Mouse (Mus musculus): ENCODE data around the gene Tlr5. TPM values are rescaled to one million over a fixed set of nuclear protein-coding genes. Genes with fewer than 3 reads are reported as not detected.
A peak's percentile ranks its signal among the peaks of the same experiment; 100 is the strongest.

Gene Tlr5
- polyA plus RNA-seq (2016; fragmentation: Nextera tagmentation; extraction: Ambion mirVana), result 0.33 and 0.69 TPM in 2 replicates

GRCm38 (mm10) chr1:182954287-182955046 lies at the start of gene Tlr5:
Gene Tlr5, plus strand, starts transcription at chr1:182954788.
- 22% methylated on average over 21 of the region's 21 CpGs for WGBS
- DNase-seq (ENCODE audit: low spot score), result peak; percentile 73
- peak within 1 kb of the TSS; percentile 55 for H3K4me3 ChIP-seq
- peaks cover 40% of the 10 kb centered on the region for H3K4me1 ChIP-seq
- H3K36me3 ChIP-seq, result no peaks in the 10 kb centered on the region
- H3K27me3 ChIP-seq (ENCODE audit: low read depth, poor library complexity, severe bottlenecking), result peaks cover 40% of the 10 kb centered on the region
- H3K27ac ChIP-seq, result peak within 1 kb of the TSS; percentile 81
- no peaks in the 10 kb centered on the region for H3K9me3 ChIP-seq (replicated peaks)

GRCm38 (mm10) chr1:182905669-182906068 lies 48.9 kb upstream of the Tlr5 start:
- no peaks in the 10 kb centered on the region for H3K27me3 ChIP-seq (ENCODE audit: low read depth, poor library complexity, severe bottlenecking)
- WGBS, result 90% methylated on average over 3 of the region's 3 CpGs
- H3K9me3 ChIP-seq (replicated peaks), result no peaks in the 10 kb centered on the region
- no peak overlapping the region for H3K4me3 ChIP-seq
- H3K36me3 ChIP-seq, result no peaks in the 10 kb centered on the region
- peaks cover 13% of the 10 kb centered on the region for H3K4me1 ChIP-seq
- no peak for DNase-seq (ENCODE audit: low spot score)
- H3K27ac ChIP-seq, result no peak overlapping the region

- DNase-seq (ENCODE audit: low spot score), result peak; percentile 60
- peaks cover 13% of the 10 kb centered on the region for H3K4me1 ChIP-seq
- H3K4me3 ChIP-seq, result no peak overlapping the region; the same call in 1 of the 2 replicates
- 0 out of 2 replicates have a peak overlapping the region, but pooled peaks have one; percentile 25 for H3K27ac ChIP-seq
- no peaks in the 10 kb centered on the region for H3K36me3 ChIP-seq
- H3K27me3 ChIP-seq (ENCODE audit: low read depth, poor library complexity, severe bottlenecking), result no peaks in the 10 kb centered on the region
- no peaks in the 10 kb centered on the region for H3K9me3 ChIP-seq (replicated peaks)
- 24% methylated on average over 14 of the region's 14 CpGs for WGBS
These were observed 46.2 kb upstream of the Tlr5 start for GRCm38 (mm10) chr1:182908050-182909036.

GRCm38 (mm10) chr1:182909066-182909465 lies 45.5 kb upstream of the Tlr5 start:
- no peak overlapping the region for H3K4me3 ChIP-seq
- DNase-seq (ENCODE audit: low spot score), result no peak
- H3K27ac ChIP-seq, result no peak overlapping the region
- H3K4me1 ChIP-seq, result peaks cover 13% of the 10 kb centered on the region
- H3K36me3 ChIP-seq, result no peaks in the 10 kb centered on the region
- WGBS, result 68% methylated on average over 3 of the region's 3 CpGs
- no peaks in the 10 kb centered on the region for H3K27me3 ChIP-seq (ENCODE audit: low read depth, poor library complexity, severe bottlenecking)
- H3K9me3 ChIP-seq (replicated peaks), result no peaks in the 10 kb centered on the region

DNA sequence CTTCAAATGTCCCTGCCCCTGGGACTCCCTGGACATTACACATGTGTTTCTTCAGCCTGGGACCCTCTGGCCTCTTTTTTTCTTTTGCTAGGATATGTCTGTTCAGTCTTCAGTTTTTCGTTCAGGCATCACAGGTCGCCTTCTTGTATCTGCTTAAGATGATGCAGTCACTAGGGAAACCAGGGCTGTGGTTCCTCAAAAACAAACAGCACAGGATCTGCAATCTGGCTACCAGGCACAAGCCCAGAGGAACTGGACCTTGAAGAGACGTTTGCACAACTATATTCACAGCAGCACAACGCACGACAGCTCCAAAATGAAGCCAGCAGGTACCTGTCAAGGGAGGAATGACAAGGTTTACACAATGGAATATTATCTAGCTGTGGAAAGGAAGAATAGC lies 45.0 kb upstream of the Tlr5 start:
- Histone ChIP-seq H3K4me3 (no peak overlapping the region), H3K27ac (no peak overlapping the region), H3K9me3 (replicated peaks) (no peaks in the 10 kb centered on the region), H3K27me3 (ENCODE audit: low read depth, poor library complexity, severe bottlenecking) (no peaks in the 10 kb centered on the region), H3K36me3 (no peaks in the 10 kb centered on the region), H3K4me1 (peaks cover 13% of the 10 kb centered on the region)
- 89% methylated on average over 5 of the region's 5 CpGs for WGBS
- no peak for DNase-seq (ENCODE audit: low spot score)

DNA sequence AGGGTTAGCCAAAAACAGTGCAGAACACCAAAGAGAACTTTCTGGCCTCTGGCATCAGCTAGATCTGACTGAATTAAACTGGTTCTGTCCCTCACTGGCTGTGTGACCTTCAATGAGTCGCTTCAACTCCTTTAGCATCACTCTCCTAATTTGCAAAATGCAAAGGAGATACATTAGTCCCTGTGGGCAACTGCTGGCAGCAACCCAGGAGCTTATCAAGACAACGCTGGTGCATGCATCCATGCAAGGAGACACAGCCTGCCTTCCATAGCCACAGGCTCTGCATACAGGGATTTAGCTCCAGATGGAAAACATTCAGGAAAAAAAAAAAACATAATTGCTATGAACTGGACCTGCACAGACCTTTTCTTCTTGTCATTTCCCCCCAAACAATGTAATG lies 42.0 kb upstream of the Tlr5 start:
- Histone ChIP-seq H3K9me3 (replicated peaks) (no peaks in the 10 kb centered on the region), H3K4me3 (no peak overlapping the region), H3K4me1 (peaks cover 13% of the 10 kb centered on the region), H3K27me3 (ENCODE audit: low read depth, poor library complexity, severe bottlenecking) (no peaks in the 10 kb centered on the region), H3K27ac (no peak overlapping the region), H3K36me3 (no peaks in the 10 kb centered on the region)
- no peak for DNase-seq (ENCODE audit: low spot score)
- WGBS, result 75% methylated on average over 2 of the region's 2 CpGs

- Histone ChIP-seq H3K36me3 (no peaks in the 10 kb centered on the region), H3K4me1 (no peaks in the 10 kb centered on the region), H3K27ac (no peak overlapping the region), H3K9me3 (replicated peaks) (no peaks in the 10 kb centered on the region), H3K4me3 (no peak overlapping the region), H3K27me3 (ENCODE audit: low read depth, poor library complexity, severe bottlenecking) (no peaks in the 10 kb centered on the region)
- WGBS, result 91% methylated on average over 4 of the region's 4 CpGs
- no peak for DNase-seq (ENCODE audit: low spot score)
These were observed 40.3 kb upstream of the Tlr5 start for GRCm38 (mm10) chr1:182914121-182914908.

- Histone ChIP-seq H3K36me3 (no peaks in the 10 kb centered on the region), H3K4me1 (no peaks in the 10 kb centered on the region), H3K27me3 (ENCODE audit: low read depth, poor library complexity, severe bottlenecking) (no peaks in the 10 kb centered on the region), H3K4me3 (no peak overlapping the region), H3K27ac (no peak overlapping the region), H3K9me3 (replicated peaks) (no peaks in the 10 kb centered on the region)
- DNase-seq (ENCODE audit: low spot score), result no peak
- 97% methylated on average over 5 of the region's 5 CpGs for WGBS
These were observed 38.4 kb upstream of the Tlr5 start for GRCm38 (mm10) chr1:182916166-182916565.

DNA sequence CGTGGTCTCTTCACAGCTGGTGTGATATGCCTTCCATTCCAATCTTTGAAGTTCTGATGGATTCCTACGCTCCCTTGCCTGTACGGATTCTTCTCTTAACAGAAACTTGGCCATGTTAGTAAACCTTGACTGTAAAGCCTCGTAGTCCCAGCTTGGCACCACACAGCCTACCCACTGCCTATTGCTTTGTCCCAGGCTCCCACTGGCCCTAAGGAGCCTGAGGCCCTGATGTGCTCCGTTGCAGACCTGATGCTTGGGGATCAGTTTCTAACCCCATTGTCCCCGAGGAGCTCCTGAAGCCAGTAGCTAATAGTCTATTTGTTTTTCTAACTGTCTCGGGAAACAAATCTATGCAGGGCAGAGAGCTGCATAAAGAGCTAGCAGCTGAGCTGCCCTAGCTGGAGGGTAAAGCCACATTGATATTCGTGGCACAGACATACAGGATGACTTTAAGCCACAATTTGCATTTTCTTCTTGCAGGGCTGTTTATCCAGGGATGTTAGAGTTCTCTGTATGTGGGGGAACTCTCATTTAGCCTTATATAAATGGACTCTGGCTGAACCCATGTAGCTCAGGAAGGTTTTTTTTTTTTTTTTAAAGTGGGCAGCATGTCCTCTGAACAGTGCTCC lies 35.8 kb upstream of the Tlr5 start:
- 56% methylated on average over 8 of the region's 8 CpGs for WGBS
- H3K27ac ChIP-seq, result no peak overlapping the region
- no peaks in the 10 kb centered on the region for H3K9me3 ChIP-seq (replicated peaks)
- no peaks in the 10 kb centered on the region for H3K27me3 ChIP-seq (ENCODE audit: low read depth, poor library complexity, severe bottlenecking)
- no peak for DNase-seq (ENCODE audit: low spot score)
- H3K36me3 ChIP-seq, result no peaks in the 10 kb centered on the region
- H3K4me1 ChIP-seq, result no peaks in the 10 kb centered on the region
- H3K4me3 ChIP-seq, result no peak overlapping the region

DNA sequence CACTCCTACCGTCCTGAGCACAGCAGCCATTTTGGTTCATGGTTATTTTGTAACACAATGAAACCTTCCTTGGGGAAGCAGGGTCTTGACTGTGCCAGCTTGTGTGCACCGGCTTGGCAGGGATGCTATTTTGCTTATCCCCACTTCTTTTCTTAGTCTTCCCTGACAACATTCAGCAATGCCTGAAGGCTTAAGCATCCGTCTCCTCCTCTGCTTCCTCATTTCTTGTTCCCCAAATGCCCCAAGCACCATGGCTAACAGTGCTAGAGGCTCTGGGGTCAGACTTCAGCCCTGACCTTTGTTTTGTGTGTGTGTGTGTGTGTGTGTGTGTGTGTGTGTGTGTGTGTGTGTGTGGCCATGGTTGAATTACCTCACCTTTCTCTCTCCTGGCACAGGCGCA lies 31.8 kb upstream of the Tlr5 start:
- Histone ChIP-seq H3K4me1 (no peaks in the 10 kb centered on the region), H3K36me3 (no peaks in the 10 kb centered on the region), H3K9me3 (replicated peaks) (no peaks in the 10 kb centered on the region), H3K27me3 (ENCODE audit: low read depth, poor library complexity, severe bottlenecking) (no peaks in the 10 kb centered on the region), H3K4me3 (no peak overlapping the region), H3K27ac (no peak overlapping the region)
- WGBS, result 87% methylated on average over 4 of the region's 4 CpGs
- no peak for DNase-seq (ENCODE audit: low spot score)

- Histone ChIP-seq H3K4me1 (no peaks in the 10 kb centered on the region), H3K4me3 (no peak overlapping the region), H3K27me3 (ENCODE audit: low read depth, poor library complexity, severe bottlenecking) (no peaks in the 10 kb centered on the region), H3K36me3 (no peaks in the 10 kb centered on the region), H3K9me3 (replicated peaks) (no peaks in the 10 kb centered on the region), H3K27ac (no peak overlapping the region)
- DNase-seq (ENCODE audit: low spot score), result no peak
- 90% methylated on average over 6 of the region's 6 CpGs for WGBS
These were observed 28.1 kb upstream of the Tlr5 start for GRCm38 (mm10) chr1:182926465-182926864.
